Mouse (Mus musculus) liver, adult 2 months (tissue): ENCODE results near the gene 1700024G13Rik. TPM values are rescaled to one million over a fixed set of nuclear protein-coding genes. Genes with fewer than 3 reads are reported as not detected.
"Not testable (repeated sequence)": the region's sequence is repeated elsewhere in the genome, so short reads cannot be mapped to it uniquely, and the experiment has no call there.

Experiments
- DNase-seq: peaks from one replicate; pipeline ENCODE4 v3.0.0-alpha.2; 2011; ENCODE audit warnings: low read depth, low spot score; ENCODE audit errors: extremely low read depth
- H3K27ac ChIP-seq: fragments of 200-500 bp; replicated peaks from 2 replicates; pipeline ENCODE4 v1.5.1; 2012; ENCODE audit warnings: low read depth, mild to moderate bottlenecking, control low read depth, inconsistent platforms, low read length; ENCODE audit not compliant: insufficient read depth
- H3K27me3 ChIP-seq: fragments of 200-500 bp; 2 replicates; pipeline ENCODE4 v1.6.1; 2012; ENCODE audit warnings: mild to moderate bottlenecking, moderate library complexity, low read length, inconsistent platforms; ENCODE audit not compliant: control insufficient read depth, insufficient read depth
- H3K36me3 ChIP-seq: fragments of 200-500 bp; 2 replicates; pipeline ENCODE4 v1.6.1; 2012; ENCODE audit warnings: low read length, inconsistent platforms; ENCODE audit not compliant: control insufficient read depth, insufficient read depth
- H3K4me1 ChIP-seq: fragments of 200-500 bp; 2 replicates; pipeline ENCODE4 v1.6.1; 2011; ENCODE audit warnings: low read length; ENCODE audit not compliant: control insufficient read depth, insufficient read depth
- H3K4me3 ChIP-seq: fragments of 200-500 bp; 2 replicates; pipeline ENCODE4 v1.5.1; 2011; ENCODE audit warnings: low read depth, mild to moderate bottlenecking, control low read depth, low read length, moderate library complexity; ENCODE audit not compliant: insufficient read depth
- H3K79me2 ChIP-seq: fragments of 200-500 bp; 2 replicates; pipeline ENCODE4 v1.6.1; 2012; ENCODE audit warnings: inconsistent platforms, mild to moderate bottlenecking, low read length, moderate library complexity; ENCODE audit not compliant: control insufficient read depth, insufficient read depth
- H3K9ac ChIP-seq: fragments of 200-500 bp; 2 replicates; pipeline ENCODE4 v1.6.1; 2012; ENCODE audit warnings: low read depth, mild to moderate bottlenecking, control low read depth, inconsistent platforms, low read length
- CTCF ChIP-seq: fragments of 200-500 bp; IDR thresholded peaks from 2 replicates; pipeline ENCODE4 v1.5.1; 2011; ENCODE audit warnings: low read depth, low read length, control low read depth
- POLR2A ChIP-seq: fragments of 200-500 bp; IDR thresholded peaks from 2 replicates; pipeline ENCODE4 v1.6.1; 2011; ENCODE audit warnings: low read length, control low read depth; ENCODE audit not compliant: insufficient read depth; ENCODE audit errors: extremely low read depth
- WGBS: fragments of 180-500 bp; shearing (Covaris S2); methylation state at CpG from one replicate; pipeline ENCODE4 v1.1.7; 2018; 5-methylcytosine and 5-hydroxymethylcytosine counted together
- polyA plus RNA-seq: library from polyadenylated mRNA; depleted of rRNA; stranded (reverse); fragments of >200 nt; gene quantifications from 2 replicates; pipeline ENCODE4 v1.2.3, GENCODE M21; 2012
- total RNA-seq: library from RNA; depleted of rRNA; stranded (reverse); fragments of >200 nt; gene quantifications from 2 replicates; pipeline ENCODE4 v1.2.3, GENCODE M21; 2014

Gene 1700024G13Rik
- total and polyA plus RNA-seq, 2 experiments: not detected

- H3K4me1 ChIP-seq: no peaks in the 10 kb centered on the region
- TF ChIP-seq CTCF (no peak), POLR2A (no peak)
- WGBS: 94% methylated on average over 5 of the region's 5 CpGs
Measured at GRCm38 (mm10) chr14:32410084-32410483, 21.9 kb upstream of the 1700024G13Rik start.

GRCm38 (mm10) chr14:32405399-32405798 is 17.2 kb upstream of the 1700024G13Rik start:
- DNase-seq, H3K27ac ChIP-seq, H3K4me1 ChIP-seq, H3K79me2 ChIP-seq, H3K36me3 ChIP-seq, H3K9ac ChIP-seq, H3K27me3 ChIP-seq, H3K4me3 ChIP-seq: not testable (repeated sequence)
- WGBS: 36% methylated on average over 1 of the region's 1 CpGs

More at GRCm38 (mm10) chr14:32410084-32410483, 21.9 kb upstream of the 1700024G13Rik start:
- Histone ChIP-seq H3K79me2 (no peaks in the 10 kb centered on the region), H3K27ac (no peak overlapping the region), H3K36me3 (no peaks in the 10 kb centered on the region), H3K4me3 (no peak overlapping the region), H3K9ac (no peak overlapping the region), H3K27me3 (0 out of 2 replicates have a peak, but pooled peaks cover under 1% of the 10 kb centered on the region)
- DNase-seq: no peak

- Histone ChIP-seq H3K36me3 (no peaks in the 10 kb centered on the region), H3K27ac (no peak overlapping the region), H3K79me2 (no peaks in the 10 kb centered on the region), H3K4me1 (no peaks in the 10 kb centered on the region), H3K27me3 (no peaks in the 10 kb centered on the region), H3K9ac (no peak overlapping the region), H3K4me3 (no peak overlapping the region)
- TF ChIP-seq CTCF (no peak), POLR2A (no peak)
- whole genome bisulfite sequencing: 46% methylated on average over 15 of the region's 15 CpGs
- no peak for DNase-seq
Measured at GRCm38 (mm10) chr14:32381619-32382018, 6.6 kb downstream of the 1700024G13Rik start.

DNA sequence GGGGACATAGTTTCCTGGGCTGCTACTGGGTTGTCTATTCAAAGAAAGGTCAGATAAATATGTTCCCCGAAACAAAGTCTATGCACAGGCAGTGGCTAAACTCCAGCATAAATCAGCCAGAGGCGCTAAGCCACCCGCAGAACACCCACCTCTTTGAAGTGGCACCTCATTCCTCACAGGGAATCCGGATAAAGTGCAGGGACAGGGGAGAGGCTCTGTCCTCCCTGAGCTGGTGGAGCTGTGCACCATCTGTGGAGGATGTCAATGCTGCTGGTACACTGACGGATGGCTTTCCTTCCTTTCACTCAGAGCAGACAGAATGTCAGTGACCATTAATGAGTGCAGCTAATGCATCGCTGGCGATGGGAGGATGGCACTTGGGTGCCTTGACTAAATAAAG is 7.1 kb downstream of the 1700024G13Rik start:
- Histone ChIP-seq H3K4me3 (no peak overlapping the region), H3K36me3 (no peaks in the 10 kb centered on the region), H3K9ac (no peak overlapping the region), H3K27ac (no peak overlapping the region), H3K4me1 (no peaks in the 10 kb centered on the region), H3K79me2 (no peaks in the 10 kb centered on the region), H3K27me3 (no peaks in the 10 kb centered on the region)
- TF ChIP-seq CTCF (no peak), POLR2A (no peak)
- no peak for DNase-seq
- WGBS: 30% methylated on average over 7 of the region's 7 CpGs

- WGBS: 36% methylated on average over 3 of the region's 3 CpGs
- DNase-seq: no peak
- Histone ChIP-seq H3K27ac (no peak overlapping the region), H3K27me3 (no peaks in the 10 kb centered on the region), H3K79me2 (no peaks in the 10 kb centered on the region), H3K4me3 (no peak overlapping the region), H3K36me3 (no peaks in the 10 kb centered on the region), H3K9ac (no peak overlapping the region), H3K4me1 (no peaks in the 10 kb centered on the region)
- TF ChIP-seq POLR2A (no peak), CTCF (no peak)
Measured at GRCm38 (mm10) chr14:32380099-32380480, 8.1 kb downstream of the 1700024G13Rik start.

GRCm38 (mm10) chr14:32379395-32380098 is 8.6 kb downstream of the 1700024G13Rik start:
- H3K4me1 ChIP-seq: no peaks in the 10 kb centered on the region
- DNase-seq: no peak
- WGBS: 24% methylated on average over 22 of the region's 22 CpGs

More at GRCm38 (mm10) chr14:32379395-32380098, 8.6 kb downstream of the 1700024G13Rik start:
- no peak overlapping the region for H3K9ac ChIP-seq
- H3K36me3 ChIP-seq: no peaks in the 10 kb centered on the region
- TF ChIP-seq POLR2A: no peak
- no peak for TF ChIP-seq CTCF
- H3K27ac ChIP-seq: no peak overlapping the region
- H3K27me3 ChIP-seq: no peaks in the 10 kb centered on the region
- no peak overlapping the region for H3K4me3 ChIP-seq
- H3K79me2 ChIP-seq: no peaks in the 10 kb centered on the region
